Mouse (Mus musculus) E14TG2a.4 (cell line): ENCODE data around the gene Clcn3.

Source experiments
- CTCF ChIP-seq: conservative IDR thresholded peaks from 2 replicates; pipeline ENCODE4 v1.5.1; 2014; ENCODE audit warnings: low read length
- NANOG ChIP-seq: IDR thresholded peaks from 2 replicates; pipeline ENCODE4 v1.6.1; 2014; ENCODE audit warnings: borderline replicate concordance, low read length, mixed read lengths
- POU5F1 ChIP-seq: IDR thresholded peaks from 2 replicates; pipeline ENCODE4 v1.6.1; 2014; ENCODE audit warnings: low read length, borderline replicate concordance

- TF ChIP-seq CTCF (no peak), POU5F1 (no peak), NANOG (no peak)
Observed at GRCm38 (mm10) chr8:60912554-60912953, 70.5 kb downstream of the Clcn3 start.
